Mouse (Mus musculus): ENCODE measurements around the gene Dlgap5.
A peak's percentile ranks its signal among the peaks of the same experiment; 100 is the strongest.
"Not testable (repeated sequence)": the region's sequence is repeated elsewhere in the genome, so short reads cannot be mapped to it uniquely, and the experiment has no call there.

Dlgap5 gene

GRCm38 (mm10) chr14:47417775-47418665 lies at the start of gene Dlgap5:
Gene Dlgap5, minus strand, starts transcription at chr14:47418407.
- DNase-seq (ENCODE audit: low spot score), result peak; percentile 83

GRCm38 (mm10) chr14:47465468-47466175 lies 47.4 kb upstream of the Dlgap5 start:
- DNase-seq (ENCODE audit: low spot score), result no peak

- no peak for DNase-seq (ENCODE audit: low spot score)
Measured at GRCm38 (mm10) chr14:47464426-47464825, 46.2 kb upstream of the Dlgap5 start.

- DNase-seq (ENCODE audit: low spot score), result no peak
Measured at GRCm38 (mm10) chr14:47462877-47463460, 44.8 kb upstream of the Dlgap5 start.

GRCm38 (mm10) chr14:47462453-47462852 lies 44.2 kb upstream of the Dlgap5 start:
- no peak for DNase-seq (ENCODE audit: low spot score)

GRCm38 (mm10) chr14:47461997-47462396 lies 43.8 kb upstream of the Dlgap5 start:
- no peak for DNase-seq (ENCODE audit: low spot score)

- no peak for DNase-seq (ENCODE audit: low spot score)
Measured at GRCm38 (mm10) chr14:47459556-47459955, 41.3 kb upstream of the Dlgap5 start.

GRCm38 (mm10) chr14:47450121-47450520 lies 31.9 kb upstream of the Dlgap5 start, which contains the start of gene Fbxo34:
Gene Fbxo34, plus strand, starts transcription at chr14:47450421.
- not testable (repeated sequence) for DNase-seq (ENCODE audit: low spot score)

GRCm38 (mm10) chr14:47445331-47446095 lies 27.3 kb upstream of the Dlgap5 start:
- DNase-seq (ENCODE audit: low spot score), result no peak

- DNase-seq (ENCODE audit: low spot score), result no peak
Measured at GRCm38 (mm10) chr14:47444907-47445306, 26.7 kb upstream of the Dlgap5 start.

GRCm38 (mm10) chr14:47438947-47439346 lies 20.7 kb upstream of the Dlgap5 start:
- no peak for DNase-seq (ENCODE audit: low spot score)

- DNase-seq (ENCODE audit: low spot score), result no peak
Measured at GRCm38 (mm10) chr14:47432987-47433386, 14.8 kb upstream of the Dlgap5 start.

- no peak for DNase-seq (ENCODE audit: low spot score)
Measured at GRCm38 (mm10) chr14:47422466-47422865, 4.3 kb upstream of the Dlgap5 start.

GRCm38 (mm10) chr14:47421606-47422005 lies 3.4 kb upstream of the Dlgap5 start:
- DNase-seq (ENCODE audit: low spot score), result no peak

- DNase-seq (ENCODE audit: low spot score), result no peak
Measured at GRCm38 (mm10) chr14:47419723-47420276, 1.6 kb upstream of the Dlgap5 start.

- DNase-seq (ENCODE audit: low spot score), result no peak
Measured at GRCm38 (mm10) chr14:47419034-47419625, 923 bp upstream of the Dlgap5 start.

- DNase-seq (ENCODE audit: low spot score), result no peak
Measured at GRCm38 (mm10) chr14:47418666-47418991, 422 bp upstream of the Dlgap5 start.

- DNase-seq (ENCODE audit: low spot score), result no peak
Measured at GRCm38 (mm10) chr14:47417346-47417745, 861 bp downstream of the Dlgap5 start.

- no peak for DNase-seq (ENCODE audit: low spot score)
Measured at GRCm38 (mm10) chr14:47406000-47406399, 12.2 kb downstream of the Dlgap5 start.

GRCm38 (mm10) chr14:47402735-47403134 lies 15.5 kb downstream of the Dlgap5 start:
- DNase-seq (ENCODE audit: low spot score), result no peak

- no peak for DNase-seq (ENCODE audit: low spot score)
Measured at GRCm38 (mm10) chr14:47396165-47396652, 22.0 kb downstream of the Dlgap5 start.

Data from urinary bladder, postnatal 25 days (tissue).